Mouse (Mus musculus) ES-E14 (cell line): ENCODE measurements at regions not wholly inside any gene's neighbourhood (a gene's known extent, or its start where the extent isn't known, plus 50 kb on each side); places are given as distances from the start of the nearest gene placed in this dataset.

Experiments
- CHD2 ChIP-seq: IDR thresholded peaks from 2 replicates; pipeline ENCODE4 v1.6.1; 2014; ENCODE audit warnings: mild to moderate bottlenecking, low read depth, low read length, inconsistent platforms
- HCFC1 ChIP-seq: IDR thresholded peaks from 2 replicates; pipeline ENCODE4 v1.6.1; 2012; ENCODE audit warnings: low read length, inconsistent platforms, borderline replicate concordance; ENCODE audit not compliant: insufficient read depth
- MAFK ChIP-seq: IDR thresholded peaks from 2 replicates; pipeline ENCODE4 v1.6.1; 2014; ENCODE audit warnings: mild to moderate bottlenecking, low read depth, low read length, inconsistent platforms; ENCODE audit not compliant: insufficient read depth
- ZNF384 ChIP-seq: IDR thresholded peaks from 2 replicates; pipeline ENCODE4 v1.6.1; 2012; ENCODE audit warnings: low read depth, low read length, inconsistent platforms

GRCm38 (mm10) chr9:91151893-91152292, 210.3 kb upstream of the Zic4 start:
- TF ChIP-seq ZNF384 (no peak), MAFK (no peak), HCFC1 (no peak), CHD2 (no peak)
